Mouse (Mus musculus): ENCODE data around the gene Dld. TPM values are rescaled to one million over a fixed set of nuclear protein-coding genes. Genes with fewer than 3 reads are reported as not detected.

The Dld gene
- polyA plus RNA-seq, 1 experiment from 2014 or later = 121 TPM

GRCm38 (mm10) chr12:31377241-31377640 is 26.0 kb upstream of the Dld start:
- no peaks in the 10 kb centered on the region for H3K27me3 ChIP-seq (replicated peaks; ENCODE audit: control insufficient read depth, insufficient read depth, low read length)
- ATAC-seq (no peak), DNase-seq (ENCODE audit: low spot score) (no peak)
- 80% methylated on average over 11 of the region's 11 CpGs for WGBS
- H3K4me1 ChIP-seq (ENCODE audit: control insufficient read depth, insufficient read depth, low read length) = peaks cover 6% of the 10 kb centered on the region; the same call in 1 of the 2 replicates
- no peak overlapping the region for H3K4me3 ChIP-seq (ENCODE audit: low read depth, low read length)
- no peaks in the 10 kb centered on the region for H3K9me3 ChIP-seq (replicated peaks; ENCODE audit: control insufficient read depth, low read length)
- H3K36me3 ChIP-seq (ENCODE audit: control insufficient read depth, insufficient read depth, low read length) = no peaks in the 10 kb centered on the region
- no peak overlapping the region for H3K4me2 ChIP-seq (ENCODE audit: low read length)
- H3K27ac ChIP-seq (ENCODE audit: low read depth, low read length) = no peak overlapping the region
- no peak overlapping the region for H3K9ac ChIP-seq (ENCODE audit: low read length)

GRCm38 (mm10) chr12:31376326-31376950 is 25.2 kb upstream of the Dld start:
- ATAC-seq = peak; percentile 40; the same call in 1 of the 2 replicates
- H3K4me2 ChIP-seq (ENCODE audit: low read length) = peak overlapping the region; percentile 48
- peak overlapping the region; percentile 42 for H3K9ac ChIP-seq (ENCODE audit: low read length)
- no peaks in the 10 kb centered on the region for H3K9me3 ChIP-seq (replicated peaks; ENCODE audit: control insufficient read depth, low read length)
- DNase-seq (ENCODE audit: low spot score) = peak; percentile 72
- H3K36me3 ChIP-seq (ENCODE audit: control insufficient read depth, insufficient read depth, low read length) = no peaks in the 10 kb centered on the region
- H3K27ac ChIP-seq (ENCODE audit: low read depth, low read length) = no peak overlapping the region
- peak overlapping the region; percentile 17 for H3K4me3 ChIP-seq (ENCODE audit: low read depth, low read length)
- peaks cover 6% of the 10 kb centered on the region; the same call in 1 of the 2 replicates for H3K4me1 ChIP-seq (ENCODE audit: control insufficient read depth, insufficient read depth, low read length)
- 11% methylated on average over 13 of the region's 13 CpGs for WGBS
- H3K27me3 ChIP-seq (replicated peaks; ENCODE audit: control insufficient read depth, insufficient read depth, low read length) = no peaks in the 10 kb centered on the region

GRCm38 (mm10) chr12:31375283-31375615 is 24.0 kb upstream of the Dld start:
- DNase-seq (ENCODE audit: low spot score) (no peak), ATAC-seq (no peak)
- no peak overlapping the region for H3K9ac ChIP-seq (ENCODE audit: low read length)
- H3K9me3 ChIP-seq (replicated peaks; ENCODE audit: control insufficient read depth, low read length) = no peaks in the 10 kb centered on the region
- no peak overlapping the region for H3K4me2 ChIP-seq (ENCODE audit: low read length)
- H3K27me3 ChIP-seq (replicated peaks; ENCODE audit: control insufficient read depth, insufficient read depth, low read length) = no peaks in the 10 kb centered on the region
- H3K36me3 ChIP-seq (ENCODE audit: control insufficient read depth, insufficient read depth, low read length) = no peaks in the 10 kb centered on the region
- no peak overlapping the region for H3K27ac ChIP-seq (ENCODE audit: low read depth, low read length)
- peaks cover 6% of the 10 kb centered on the region; the same call in 1 of the 2 replicates for H3K4me1 ChIP-seq (ENCODE audit: control insufficient read depth, insufficient read depth, low read length)
- no peak overlapping the region for H3K4me3 ChIP-seq (ENCODE audit: low read depth, low read length)
- 82% methylated on average over 4 of the region's 4 CpGs for WGBS

- Histone ChIP-seq H3K4me3 (ENCODE audit: low read depth, low read length) (no peak overlapping the region), H3K36me3 (ENCODE audit: control insufficient read depth, insufficient read depth, low read length) (no peaks in the 10 kb centered on the region), H3K27me3 (replicated peaks; ENCODE audit: control insufficient read depth, insufficient read depth, low read length) (no peaks in the 10 kb centered on the region), H3K4me2 (ENCODE audit: low read length) (peak overlapping the region; percentile 18; the same call in 1 of the 2 replicates), H3K9me3 (replicated peaks; ENCODE audit: control insufficient read depth, low read length) (no peaks in the 10 kb centered on the region), H3K9ac (ENCODE audit: low read length) (no peak overlapping the region), H3K4me1 (ENCODE audit: control insufficient read depth, insufficient read depth, low read length) (peaks cover 6% of the 10 kb centered on the region; the same call in 1 of the 2 replicates), H3K27ac (ENCODE audit: low read depth, low read length) (no peak overlapping the region)
- 30% methylated on average over 9 of the region's 9 CpGs for whole genome bisulfite sequencing
- peak; percentile 82 for ATAC-seq
- DNase-seq (ENCODE audit: low spot score) = peak; percentile 91
Observed at GRCm38 (mm10) chr12:31374603-31375282, 23.5 kb upstream of the Dld start.

GRCm38 (mm10) chr12:31369656-31370055 is 18.4 kb upstream of the Dld start:
- Histone ChIP-seq H3K4me3 (ENCODE audit: low read depth, low read length) (no peak overlapping the region), H3K9me3 (replicated peaks; ENCODE audit: control insufficient read depth, low read length) (no peaks in the 10 kb centered on the region), H3K9ac (ENCODE audit: low read length) (no peak overlapping the region), H3K27me3 (replicated peaks; ENCODE audit: control insufficient read depth, insufficient read depth, low read length) (no peaks in the 10 kb centered on the region), H3K27ac (ENCODE audit: low read depth, low read length) (no peak overlapping the region), H3K4me1 (ENCODE audit: control insufficient read depth, insufficient read depth, low read length) (no peaks in the 10 kb centered on the region), H3K36me3 (ENCODE audit: control insufficient read depth, insufficient read depth, low read length) (no peaks in the 10 kb centered on the region), H3K4me2 (ENCODE audit: low read length) (no peak overlapping the region)
- no peak for ATAC-seq
- WGBS = 83% methylated on average over 7 of the region's 7 CpGs
- no peak for DNase-seq (ENCODE audit: low spot score)

- Histone ChIP-seq H3K4me3 (ENCODE audit: low read depth, low read length) (no peak overlapping the region), H3K9ac (ENCODE audit: low read length) (no peak overlapping the region), H3K9me3 (replicated peaks; ENCODE audit: control insufficient read depth, low read length) (no peaks in the 10 kb centered on the region), H3K4me2 (ENCODE audit: low read length) (no peak overlapping the region), H3K36me3 (ENCODE audit: control insufficient read depth, insufficient read depth, low read length) (no peaks in the 10 kb centered on the region), H3K27ac (ENCODE audit: low read depth, low read length) (no peak overlapping the region), H3K4me1 (ENCODE audit: control insufficient read depth, insufficient read depth, low read length) (no peaks in the 10 kb centered on the region), H3K27me3 (replicated peaks; ENCODE audit: control insufficient read depth, insufficient read depth, low read length) (no peaks in the 10 kb centered on the region)
- DNase-seq (ENCODE audit: low spot score) = no peak
- WGBS = 91% methylated on average over 1 of the region's 1 CpGs
- no peak for ATAC-seq
Observed at GRCm38 (mm10) chr12:31369118-31369517, 17.9 kb upstream of the Dld start.

GRCm38 (mm10) chr12:31367721-31368120 is 16.5 kb upstream of the Dld start:
- ATAC-seq = no peak

GRCm38 (mm10) chr12:31366428-31366827 is 15.2 kb upstream of the Dld start:
- no peak overlapping the region for H3K27ac ChIP-seq (ENCODE audit: low read depth, low read length)
- H3K36me3 ChIP-seq (ENCODE audit: control insufficient read depth, insufficient read depth, low read length) = no peaks in the 10 kb centered on the region
- no peaks in the 10 kb centered on the region for H3K27me3 ChIP-seq (replicated peaks; ENCODE audit: control insufficient read depth, insufficient read depth, low read length)
- H3K4me1 ChIP-seq (ENCODE audit: control insufficient read depth, insufficient read depth, low read length) = no peaks in the 10 kb centered on the region
- H3K9ac ChIP-seq (ENCODE audit: low read length) = no peak overlapping the region
- ATAC-seq (no peak), DNase-seq (ENCODE audit: low spot score) (no peak)
- no peak overlapping the region for H3K4me2 ChIP-seq (ENCODE audit: low read length)
- no peak overlapping the region for H3K4me3 ChIP-seq (ENCODE audit: low read depth, low read length)
- 44% methylated on average over 3 of the region's 3 CpGs for WGBS
- no peaks in the 10 kb centered on the region for H3K9me3 ChIP-seq (replicated peaks; ENCODE audit: control insufficient read depth, low read length)

More at GRCm38 (mm10) chr12:31367721-31368120, 16.5 kb upstream of the Dld start:
- no peak overlapping the region for H3K4me2 ChIP-seq (ENCODE audit: low read length)
- H3K9me3 ChIP-seq (replicated peaks; ENCODE audit: control insufficient read depth, low read length) = no peaks in the 10 kb centered on the region
- H3K4me3 ChIP-seq (ENCODE audit: low read depth, low read length) = no peak overlapping the region
- WGBS = 89% methylated on average over 5 of the region's 5 CpGs
- H3K9ac ChIP-seq (ENCODE audit: low read length) = no peak overlapping the region
- no peaks in the 10 kb centered on the region for H3K36me3 ChIP-seq (ENCODE audit: control insufficient read depth, insufficient read depth, low read length)
- H3K27ac ChIP-seq (ENCODE audit: low read depth, low read length) = no peak overlapping the region
- H3K4me1 ChIP-seq (ENCODE audit: control insufficient read depth, insufficient read depth, low read length) = no peaks in the 10 kb centered on the region
- DNase-seq (ENCODE audit: low spot score) = no peak
- no peaks in the 10 kb centered on the region for H3K27me3 ChIP-seq (replicated peaks; ENCODE audit: control insufficient read depth, insufficient read depth, low read length)
